Mouse (Mus musculus) megakaryocyte, embryonic 14.5 days (primary cell): ENCODE data around the gene Zfp821.

Source experiments
- FLI1 ChIP-seq: IDR thresholded peaks from 2 replicates; pipeline ENCODE4 v1.6.1; 2012; ENCODE audit warnings: low read length, inconsistent platforms, mixed read lengths
- GATA1 ChIP-seq: IDR thresholded peaks from 3 replicates; pipeline ENCODE4 v1.6.1; 2012; ENCODE audit warnings: mixed read lengths, low read length, inconsistent platforms, borderline replicate concordance

DNA sequence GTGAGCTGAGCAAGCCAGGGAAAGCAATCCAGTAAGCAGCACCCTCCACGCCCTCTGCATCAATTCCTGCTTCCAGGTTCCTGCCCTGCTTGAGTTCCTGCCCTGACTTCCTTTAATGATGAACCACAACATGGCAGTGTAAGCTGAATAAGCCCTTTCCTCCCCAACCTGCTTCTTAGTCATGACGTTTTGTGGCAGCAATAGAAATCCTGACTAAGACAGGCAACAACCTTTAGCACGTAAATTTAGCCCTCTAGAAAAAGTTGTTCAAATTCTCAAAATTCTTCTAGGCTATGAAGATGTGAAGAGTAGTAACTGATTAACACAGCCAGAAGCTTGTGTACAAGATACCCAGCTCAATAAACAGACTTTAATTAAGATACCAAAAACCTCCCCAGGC, 23.8 kb upstream of the Zfp821 start:
- TF ChIP-seq GATA1, result no peak
- no peak for TF ChIP-seq FLI1
